Mouse (Mus musculus): ENCODE measurements around the gene 1700069L16Rik. TPM values are rescaled to one million over a fixed set of nuclear protein-coding genes. Genes with fewer than 3 reads are reported as not detected.

1700069L16Rik gene
- polyA plus RNA-seq, 1 experiment from 2014 or later, result not detected

DNA sequence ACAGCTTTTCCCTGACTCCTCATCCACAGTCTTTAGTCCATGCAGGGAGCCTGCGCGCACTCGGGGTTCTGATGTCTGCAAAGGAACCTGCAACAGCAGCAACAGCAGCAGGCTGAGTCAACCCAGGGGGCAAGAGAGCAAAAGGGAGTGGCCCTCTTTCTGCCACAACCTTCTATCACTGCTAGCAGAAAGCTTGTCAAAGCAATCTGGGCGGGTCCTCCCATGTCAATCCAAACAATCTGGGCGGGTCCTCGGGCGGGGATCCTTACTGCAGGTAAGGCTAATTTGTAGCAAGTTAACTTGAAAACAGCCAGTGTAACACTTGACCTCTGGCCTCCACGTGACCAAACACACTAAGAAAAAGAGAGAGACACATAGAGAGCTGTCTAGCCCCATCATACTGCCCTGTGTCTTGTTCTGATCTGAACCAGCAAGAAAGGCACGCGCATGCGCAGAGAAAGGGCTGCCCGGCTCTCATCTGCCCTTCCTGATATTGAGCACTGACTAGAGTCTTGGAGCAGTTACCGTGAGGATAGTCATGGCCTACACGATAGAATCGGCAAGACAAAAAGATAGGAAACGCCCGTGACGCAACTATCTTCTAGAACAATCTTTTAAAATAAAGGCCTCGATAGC lies 24.1 kb downstream of the 1700069L16Rik start:
- H3K27me3 ChIP-seq (ENCODE audit: control insufficient read depth, insufficient read depth, low read length), result no peaks in the 10 kb centered on the region
- no peak overlapping the region for H3K4me3 ChIP-seq (ENCODE audit: control insufficient read depth in 1 of 2, insufficient read depth in 1 of 2, low read depth in 1 of 2, low read length in 2 of 2)
- H3K4me1 ChIP-seq (ENCODE audit: control insufficient read depth in 2 of 2, insufficient read depth in 2 of 2, low read length in 2 of 2), result 0 out of 4 replicates have a peak, but pooled peaks cover 0 to 2% of the 10 kb centered on the region in 2 experiments
- no peak overlapping the region for H3K9ac ChIP-seq (ENCODE audit: low read length)
- no peak overlapping the region for H3K27ac ChIP-seq (replicated peaks in 1 of 2; ENCODE audit: control insufficient read depth in 1 of 2, insufficient read depth in 1 of 2, low read depth in 2 of 2, low read length in 2 of 2)
- no peaks in the 10 kb centered on the region for H3K36me3 ChIP-seq (ENCODE audit: control insufficient read depth, insufficient read depth, low read length)
- H3K4me2 ChIP-seq (ENCODE audit: low read length), result no peak overlapping the region
- ATAC-seq (ENCODE audit: insufficient number of reproducible peaks, insufficient read depth, low FRiP score, low read depth), result no peak
- no peaks in the 10 kb centered on the region for H3K9me3 ChIP-seq (ENCODE audit: control insufficient read depth, low read length)
- WGBS, result 74% methylated on average over 19 of the region's 19 CpGs

DNA sequence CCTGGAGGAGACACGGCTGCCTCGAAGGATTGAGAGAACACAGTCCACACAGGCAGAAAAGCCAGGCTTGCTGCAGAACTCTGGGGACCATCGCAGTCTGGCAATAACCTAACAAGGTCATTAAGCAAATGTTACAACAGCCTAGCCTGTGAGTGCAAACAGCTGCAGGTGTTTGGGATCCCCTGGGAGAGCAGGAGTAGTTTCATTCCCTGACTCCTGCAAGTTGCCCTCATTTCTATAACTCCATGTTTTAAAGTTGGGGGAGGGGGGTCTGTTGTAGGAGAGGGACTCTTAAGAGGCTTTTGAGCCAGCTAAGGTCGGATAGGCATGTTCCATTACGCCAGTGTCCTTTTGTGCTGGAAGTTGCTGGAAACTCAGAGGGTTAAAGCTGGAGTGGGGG lies 30.2 kb downstream of the 1700069L16Rik start:
- Histone ChIP-seq H3K9ac (ENCODE audit: low read length) (no peak overlapping the region), H3K4me3 (ENCODE audit: control insufficient read depth in 1 of 2, insufficient read depth in 1 of 2, low read depth in 1 of 2, low read length in 2 of 2) (no peak overlapping the region), H3K9me3 (ENCODE audit: control insufficient read depth, low read length) (peaks cover 6% of the 10 kb centered on the region; the same call in 1 of the 2 replicates), H3K27ac (replicated peaks in 1 of 2; ENCODE audit: control insufficient read depth in 1 of 2, insufficient read depth in 1 of 2, low read depth in 2 of 2, low read length in 2 of 2) (no peak overlapping the region), H3K36me3 (ENCODE audit: control insufficient read depth, insufficient read depth, low read length) (no peaks in the 10 kb centered on the region), H3K4me2 (ENCODE audit: low read length) (no peak overlapping the region), H3K4me1 (ENCODE audit: control insufficient read depth in 2 of 2, insufficient read depth in 2 of 2, low read length in 2 of 2) (no peaks in the 10 kb centered on the region), H3K27me3 (ENCODE audit: control insufficient read depth, insufficient read depth, low read length) (no peaks in the 10 kb centered on the region)
- ATAC-seq (ENCODE audit: insufficient number of reproducible peaks, insufficient read depth, low FRiP score, low read depth), result no peak
- WGBS, result 50% methylated on average over 5 of the region's 5 CpGs

DNA sequence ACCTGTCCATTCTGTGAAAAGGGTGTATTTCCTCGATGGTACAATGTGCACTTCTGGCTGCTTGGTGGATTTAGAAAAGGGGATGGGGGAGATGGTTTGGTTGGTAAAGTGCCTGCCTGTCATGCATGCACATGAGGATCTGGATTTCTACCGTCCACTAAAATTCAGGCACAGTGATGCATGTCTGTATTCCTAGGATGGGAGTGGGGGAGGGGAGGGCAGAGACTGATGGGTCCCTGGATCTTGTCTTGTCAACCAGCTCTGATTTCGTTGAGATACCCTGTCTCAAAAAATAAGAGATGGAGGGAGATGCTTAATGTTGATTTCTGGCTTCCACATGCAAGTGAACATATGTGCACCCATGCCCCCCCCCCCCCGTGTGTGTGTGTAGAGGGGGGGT lies 30.6 kb downstream of the 1700069L16Rik start:
- Histone ChIP-seq H3K27me3 (ENCODE audit: control insufficient read depth, insufficient read depth, low read length) (no peaks in the 10 kb centered on the region), H3K36me3 (ENCODE audit: control insufficient read depth, insufficient read depth, low read length) (no peaks in the 10 kb centered on the region), H3K9ac (ENCODE audit: low read length) (no peak overlapping the region), H3K4me2 (ENCODE audit: low read length) (no peak overlapping the region), H3K9me3 (ENCODE audit: control insufficient read depth, low read length) (peaks cover 6% of the 10 kb centered on the region; the same call in 1 of the 2 replicates), H3K4me1 (ENCODE audit: control insufficient read depth in 2 of 2, insufficient read depth in 2 of 2, low read length in 2 of 2) (no peaks in the 10 kb centered on the region), H3K4me3 (ENCODE audit: control insufficient read depth in 1 of 2, insufficient read depth in 1 of 2, low read depth in 1 of 2, low read length in 2 of 2) (no peak overlapping the region), H3K27ac (replicated peaks in 1 of 2; ENCODE audit: control insufficient read depth in 1 of 2, insufficient read depth in 1 of 2, low read depth in 2 of 2, low read length in 2 of 2) (no peak overlapping the region)
- WGBS, result 48% methylated on average over 4 of the region's 4 CpGs
- ATAC-seq (ENCODE audit: insufficient number of reproducible peaks, insufficient read depth, low FRiP score, low read depth), result no peak

DNA sequence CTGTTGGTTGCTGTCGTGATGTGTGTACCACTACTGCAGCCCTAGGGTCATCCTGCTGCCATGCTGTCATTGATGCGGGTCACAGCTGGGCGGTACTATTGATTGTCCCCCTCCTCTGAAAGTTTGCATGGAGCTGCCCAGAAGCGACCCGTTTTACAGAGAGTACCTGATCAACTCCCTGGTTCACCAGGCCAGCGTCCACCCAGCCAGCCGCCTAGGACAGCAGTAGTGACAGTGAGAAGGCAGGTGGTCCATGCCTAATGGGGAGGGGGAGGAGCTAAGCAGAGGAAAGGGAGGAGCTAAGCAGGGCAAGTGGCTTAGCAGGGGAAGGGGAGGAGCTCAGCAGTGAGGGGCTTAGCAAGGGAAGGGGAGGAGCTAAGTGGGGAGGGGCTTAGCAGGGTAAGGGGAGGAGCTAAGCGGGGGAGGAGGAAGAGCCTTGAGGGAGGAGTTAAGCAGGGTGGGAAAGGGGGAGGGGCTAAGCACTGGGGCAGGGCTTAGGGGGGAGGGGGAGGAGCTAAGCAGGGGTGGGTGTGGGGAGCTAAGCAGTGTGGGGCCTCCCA lies 31.3 kb downstream of the 1700069L16Rik start:
- H3K4me2 ChIP-seq (ENCODE audit: low read length), result no peak overlapping the region
- no peaks in the 10 kb centered on the region for H3K27me3 ChIP-seq (ENCODE audit: control insufficient read depth, insufficient read depth, low read length)
- 76% methylated on average over 8 of the region's 8 CpGs for WGBS
- peaks cover 6% of the 10 kb centered on the region; the same call in 1 of the 2 replicates for H3K9me3 ChIP-seq (ENCODE audit: control insufficient read depth, low read length)
- H3K4me3 ChIP-seq (ENCODE audit: control insufficient read depth in 1 of 2, insufficient read depth in 1 of 2, low read depth in 1 of 2, low read length in 2 of 2), result no peak overlapping the region
- H3K4me1 ChIP-seq (ENCODE audit: control insufficient read depth in 2 of 2, insufficient read depth in 2 of 2, low read length in 2 of 2), result no peaks in the 10 kb centered on the region
- H3K36me3 ChIP-seq (ENCODE audit: control insufficient read depth, insufficient read depth, low read length), result no peaks in the 10 kb centered on the region
- H3K9ac ChIP-seq (ENCODE audit: low read length), result no peak overlapping the region
- H3K27ac ChIP-seq (replicated peaks in 1 of 2; ENCODE audit: control insufficient read depth in 1 of 2, insufficient read depth in 1 of 2, low read depth in 2 of 2, low read length in 2 of 2), result no peak overlapping the region
- ATAC-seq (ENCODE audit: insufficient number of reproducible peaks, insufficient read depth, low FRiP score, low read depth), result no peak

DNA sequence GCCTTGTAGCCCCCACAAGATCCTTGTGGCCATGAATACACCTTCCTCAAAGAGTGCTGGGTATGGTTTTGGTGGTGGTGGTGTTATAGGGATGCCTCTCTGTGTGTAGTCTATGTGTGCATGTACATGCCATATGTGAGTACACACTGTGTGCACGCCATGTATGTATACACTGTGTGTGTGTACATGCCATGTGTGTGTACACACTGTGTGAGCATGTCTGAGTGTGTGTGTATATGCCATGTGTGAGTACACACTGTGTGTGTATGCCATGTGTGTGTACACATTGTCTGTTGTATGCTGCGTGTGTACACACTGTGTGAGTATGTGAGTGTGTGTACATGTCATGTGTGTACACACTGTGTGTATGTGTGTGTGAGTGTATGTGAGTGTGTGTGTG lies 33.7 kb downstream of the 1700069L16Rik start:
- no peaks in the 10 kb centered on the region for H3K36me3 ChIP-seq (ENCODE audit: control insufficient read depth, insufficient read depth, low read length)
- no peak overlapping the region for H3K9ac ChIP-seq (ENCODE audit: low read length)
- H3K4me1 ChIP-seq (ENCODE audit: control insufficient read depth in 2 of 2, insufficient read depth in 2 of 2, low read length in 2 of 2), result no peaks in the 10 kb centered on the region
- H3K27me3 ChIP-seq (ENCODE audit: control insufficient read depth, insufficient read depth, low read length), result no peaks in the 10 kb centered on the region
- H3K9me3 ChIP-seq (ENCODE audit: control insufficient read depth, low read length), result peaks cover 6% of the 10 kb centered on the region; the same call in 1 of the 2 replicates
- H3K4me3 ChIP-seq (ENCODE audit: control insufficient read depth in 1 of 2, insufficient read depth in 1 of 2, low read depth in 1 of 2, low read length in 2 of 2), result no peak overlapping the region
- H3K4me2 ChIP-seq (ENCODE audit: low read length), result no peak overlapping the region
- 82% methylated on average over 2 of the region's 2 CpGs for whole genome bisulfite sequencing
- ATAC-seq (ENCODE audit: insufficient number of reproducible peaks, insufficient read depth, low FRiP score, low read depth), result no peak
- no peak overlapping the region for H3K27ac ChIP-seq (replicated peaks in 1 of 2; ENCODE audit: control insufficient read depth in 1 of 2, insufficient read depth in 1 of 2, low read depth in 2 of 2, low read length in 2 of 2)

DNA sequence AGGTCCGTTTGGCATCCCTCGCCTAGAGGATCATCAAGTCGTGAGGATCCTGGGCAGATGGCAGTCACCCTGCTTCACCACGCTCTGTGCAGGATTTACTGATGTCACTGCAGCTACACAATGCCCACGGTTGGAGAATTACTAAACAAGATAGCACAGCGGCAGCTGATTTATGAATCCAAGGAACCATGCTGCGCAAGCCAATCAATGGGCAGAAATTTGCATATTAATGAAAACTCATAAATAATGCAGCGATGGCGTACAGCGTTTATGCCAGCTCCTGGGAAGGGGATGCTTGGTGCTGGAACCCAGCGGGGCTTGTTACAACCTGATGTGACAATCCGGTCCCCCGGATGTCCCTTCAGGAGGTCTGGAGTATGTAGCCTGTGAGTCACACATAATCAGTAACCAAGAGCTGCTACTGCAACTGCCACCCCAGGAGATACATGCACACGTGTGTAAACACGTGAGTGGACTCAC lies 34.5 kb downstream of the 1700069L16Rik start:
- H3K36me3 ChIP-seq (ENCODE audit: control insufficient read depth, insufficient read depth, low read length), result no peaks in the 10 kb centered on the region
- H3K4me1 ChIP-seq (ENCODE audit: control insufficient read depth in 2 of 2, insufficient read depth in 2 of 2, low read length in 2 of 2), result no peaks in the 10 kb centered on the region
- H3K27me3 ChIP-seq (ENCODE audit: control insufficient read depth, insufficient read depth, low read length), result no peaks in the 10 kb centered on the region
- 75% methylated on average over 15 of the region's 15 CpGs for WGBS
- peaks cover 6% of the 10 kb centered on the region; the same call in 1 of the 2 replicates for H3K9me3 ChIP-seq (ENCODE audit: control insufficient read depth, low read length)
- no peak overlapping the region for H3K4me3 ChIP-seq (ENCODE audit: control insufficient read depth in 1 of 2, insufficient read depth in 1 of 2, low read depth in 1 of 2, low read length in 2 of 2)
- H3K9ac ChIP-seq (ENCODE audit: low read length), result no peak overlapping the region
- H3K4me2 ChIP-seq (ENCODE audit: low read length), result no peak overlapping the region
- no peak for ATAC-seq (ENCODE audit: insufficient number of reproducible peaks, insufficient read depth, low FRiP score, low read depth)
- H3K27ac ChIP-seq (replicated peaks in 1 of 2; ENCODE audit: control insufficient read depth in 1 of 2, insufficient read depth in 1 of 2, low read depth in 2 of 2, low read length in 2 of 2), result no peak overlapping the region

DNA sequence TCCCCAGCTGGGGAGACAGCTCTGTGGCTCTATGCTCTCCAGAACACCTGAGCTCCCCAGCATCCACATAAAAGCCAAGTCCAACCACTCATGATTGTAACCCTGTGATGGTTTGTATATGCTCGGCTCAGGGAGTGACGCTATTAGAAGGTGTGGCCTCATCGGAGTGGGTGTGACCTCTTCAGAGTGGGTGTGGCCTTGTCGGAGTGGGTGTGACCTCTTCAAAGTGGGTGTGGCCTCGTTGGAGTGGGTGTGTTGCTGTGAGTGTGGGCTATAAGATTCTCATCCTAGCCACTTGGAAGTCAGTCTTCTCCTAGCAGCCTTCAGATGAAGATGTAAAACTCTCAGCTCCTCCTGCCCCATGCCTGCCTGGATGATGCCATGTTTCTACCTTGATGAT lies 37.1 kb downstream of the 1700069L16Rik start:
- WGBS, result 68% methylated on average over 5 of the region's 5 CpGs
- Histone ChIP-seq H3K27ac (replicated peaks in 1 of 2; ENCODE audit: control insufficient read depth in 1 of 2, insufficient read depth in 1 of 2, low read depth in 2 of 2, low read length in 2 of 2) (no peak overlapping the region), H3K36me3 (ENCODE audit: control insufficient read depth, insufficient read depth, low read length) (no peaks in the 10 kb centered on the region), H3K9me3 (ENCODE audit: control insufficient read depth, low read length) (no peaks in the 10 kb centered on the region), H3K4me1 (ENCODE audit: control insufficient read depth in 2 of 2, insufficient read depth in 2 of 2, low read length in 2 of 2) (no peaks in the 10 kb centered on the region), H3K27me3 (ENCODE audit: control insufficient read depth, insufficient read depth, low read length) (no peaks in the 10 kb centered on the region), H3K4me3 (ENCODE audit: control insufficient read depth in 1 of 2, insufficient read depth in 1 of 2, low read depth in 1 of 2, low read length in 2 of 2) (no peak overlapping the region), H3K9ac (ENCODE audit: low read length) (no peak overlapping the region), H3K4me2 (ENCODE audit: low read length) (no peak overlapping the region)
- ATAC-seq (ENCODE audit: insufficient number of reproducible peaks, insufficient read depth, low FRiP score, low read depth), result no peak
